Mouse (Mus musculus): ENCODE measurements around the gene Dnaja1.

DNA sequence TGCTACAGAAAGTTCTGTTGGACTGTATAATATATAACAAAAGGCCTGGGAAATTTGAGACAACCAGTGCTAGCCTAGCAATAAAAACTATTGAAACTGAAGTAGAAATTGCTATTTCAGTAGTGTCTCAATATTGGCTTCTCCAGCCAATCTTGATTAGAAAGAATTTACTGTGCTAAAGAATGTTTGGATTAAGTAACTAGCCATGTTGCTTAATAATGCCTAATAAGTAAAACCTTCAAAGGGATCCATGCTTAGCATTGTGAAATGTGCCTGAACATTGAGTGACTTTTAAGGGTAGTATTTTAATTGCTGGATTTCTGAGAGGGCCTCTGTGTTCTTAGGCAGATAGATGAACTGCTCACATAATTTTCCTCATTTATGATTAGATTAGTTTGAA lies 3.6 kb downstream of the Dnaja1 start:
- no peak for TF ChIP-seq CTCF (IDR thresholded peaks at IDR 0.05; ENCODE audit: low read depth)
- no peak; the same call in 1 of the 2 replicates for TF ChIP-seq EP300 (IDR thresholded peaks at IDR 0.05; ENCODE audit: low read depth)
